Mouse (Mus musculus): Measurements from ENCODE around the gene Il2ra.

The Il2ra gene

DNA sequence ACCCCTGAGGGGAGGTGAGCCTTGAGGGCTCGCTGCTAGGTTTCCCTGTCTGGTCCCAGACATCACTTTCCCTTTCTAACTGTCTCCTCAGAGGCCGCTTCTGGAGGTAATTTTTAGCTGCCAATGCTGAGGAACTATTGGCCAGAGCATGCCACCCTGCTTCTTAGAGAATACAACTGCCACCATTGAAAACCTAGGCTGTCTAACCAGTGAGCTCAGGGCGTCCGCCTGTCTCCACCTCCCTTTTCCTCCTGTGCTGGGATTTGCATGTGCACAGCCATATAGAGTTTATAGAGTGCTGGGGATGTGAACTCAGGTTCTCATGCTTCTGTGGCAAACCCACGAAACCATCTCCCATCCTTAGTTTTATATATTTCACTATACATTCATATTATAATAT, 11.2 kb downstream of the Il2ra start:
- no peak for DNase-seq

- no peak for DNase-seq
These were observed 12.7 kb downstream of the Il2ra start for GRCm38 (mm10) chr2:11654990-11655931.

GRCm38 (mm10) chr2:11657581-11657980, 15.0 kb downstream of the Il2ra start:
- DNase-seq: no peak

GRCm38 (mm10) chr2:11659263-11659662, 16.7 kb downstream of the Il2ra start:
- DNase-seq: no peak

DNA sequence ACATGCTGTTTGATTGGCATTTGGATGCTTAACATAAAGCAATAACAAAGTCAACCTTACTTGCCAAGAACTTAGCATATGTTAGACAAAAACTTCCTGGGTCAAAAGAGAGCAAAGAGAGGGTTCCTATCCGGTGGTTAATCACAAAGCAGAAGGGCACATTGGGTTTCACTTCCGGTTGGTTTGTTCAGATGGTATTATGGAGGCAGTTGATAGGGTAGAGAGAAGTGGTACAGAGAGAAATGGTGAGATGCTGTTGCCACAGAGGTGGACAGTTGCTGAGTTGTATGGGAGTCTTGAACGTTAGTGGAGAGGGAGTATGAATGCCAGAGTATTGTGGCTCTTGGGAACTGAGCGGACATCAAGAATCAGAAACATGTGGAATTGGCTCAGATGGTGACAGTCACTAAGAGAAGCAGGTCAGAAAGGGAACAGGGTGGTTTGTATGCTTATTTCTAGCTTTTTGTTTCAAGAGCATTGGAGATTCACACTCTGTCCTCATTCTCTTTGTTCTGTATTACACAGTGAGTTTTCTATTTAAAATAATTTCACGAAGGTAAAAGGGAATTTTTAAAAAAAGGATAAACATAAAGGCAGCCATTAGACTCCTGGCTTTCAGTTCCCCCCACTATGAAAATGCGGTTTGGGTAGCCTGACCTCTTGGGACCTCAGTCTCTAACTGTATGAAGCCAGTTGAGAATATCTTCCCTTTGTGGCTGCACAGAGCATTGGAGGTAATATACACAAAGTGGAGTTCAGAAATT, 19.7 kb downstream of the Il2ra start:
- DNase-seq: no peak

DNA sequence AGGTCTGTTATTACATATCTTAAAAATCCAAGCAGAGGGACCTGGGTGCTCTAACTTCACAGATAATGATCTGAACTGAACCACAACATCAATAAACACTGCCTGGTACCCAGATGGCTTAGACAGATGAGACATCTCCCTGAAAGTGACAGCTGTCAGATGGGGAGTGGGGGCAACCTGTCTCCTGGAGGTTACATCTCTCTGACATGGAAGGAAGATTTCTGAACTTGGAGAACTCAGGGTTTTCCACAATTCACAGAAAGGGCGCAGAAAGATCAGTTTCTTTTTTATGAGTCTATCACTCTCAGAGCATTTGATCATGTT, 20.3 kb downstream of the Il2ra start:
- no peak for DNase-seq

GRCm38 (mm10) chr2:11663961-11664360, 21.4 kb downstream of the Il2ra start:
- DNase-seq: peak; percentile 89

DNA sequence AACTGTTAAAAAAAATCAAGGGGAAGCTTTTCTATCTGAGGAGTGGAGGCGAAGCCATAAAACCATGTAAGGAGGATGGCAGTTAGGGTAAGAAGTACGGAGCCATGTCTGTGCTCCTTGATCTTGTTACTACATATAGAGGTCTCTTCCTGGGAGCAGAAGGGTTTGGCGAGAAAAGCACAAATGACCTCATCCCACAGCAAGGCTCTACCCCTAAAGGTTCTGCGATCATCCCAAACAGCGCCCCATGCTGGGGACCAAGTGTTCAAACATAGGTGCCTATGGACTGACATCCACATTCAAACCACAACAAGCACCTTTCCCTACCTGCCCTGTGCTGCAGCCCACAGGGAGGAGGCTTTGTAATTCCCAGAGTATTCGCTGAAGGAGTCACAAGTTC, 21.8 kb downstream of the Il2ra start:
- peak; percentile 11 for DNase-seq

DNA sequence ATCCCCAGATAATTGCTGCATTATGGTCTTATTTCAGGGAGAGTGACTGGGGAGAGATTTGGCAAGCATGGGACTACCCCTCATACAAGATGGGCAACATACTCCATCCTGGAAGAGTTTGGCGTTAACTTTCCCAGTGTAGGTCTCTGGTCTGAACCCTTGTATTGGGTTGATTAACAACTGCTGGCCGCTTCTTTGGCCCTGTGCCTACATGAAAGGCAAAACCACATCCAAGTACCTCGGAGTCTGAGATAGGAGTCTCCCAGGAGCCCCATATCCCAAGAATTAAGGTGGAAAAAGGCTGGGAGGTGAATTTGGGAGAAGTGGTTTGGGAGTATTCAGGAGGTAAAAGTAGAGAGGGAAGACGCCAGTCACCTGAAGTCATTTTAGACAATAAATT, 22.2 kb downstream of the Il2ra start:
- DNase-seq: no peak

- no peak for DNase-seq
These were observed 22.7 kb downstream of the Il2ra start for GRCm38 (mm10) chr2:11665326-11665725.

GRCm38 (mm10) chr2:11672144-11672543, 29.5 kb downstream of the Il2ra start:
- no peak for DNase-seq

GRCm38 (mm10) chr2:11679626-11680025, 37.0 kb downstream of the Il2ra start:
- DNase-seq: no peak

- DNase-seq: no peak
These were observed 40.1 kb downstream of the Il2ra start for GRCm38 (mm10) chr2:11682712-11683111.

DNA sequence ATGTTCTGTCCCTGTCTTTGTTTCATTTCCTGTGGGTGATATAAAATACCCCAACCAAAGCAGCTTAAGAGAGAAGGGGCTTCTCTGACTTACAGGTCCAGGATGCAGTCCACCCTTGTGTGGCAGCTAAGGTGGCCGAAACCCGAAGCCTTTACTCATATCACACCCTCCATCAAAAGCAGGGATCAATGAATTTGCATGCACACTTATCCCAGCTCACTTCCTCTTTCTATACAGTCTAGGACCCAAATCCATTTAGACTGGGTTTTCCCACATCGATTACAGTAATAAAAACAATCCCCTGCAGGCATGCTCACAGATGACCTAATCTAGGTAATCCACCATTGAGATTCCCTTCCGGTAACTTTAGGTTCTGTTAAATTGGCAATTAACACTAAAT, 43.9 kb downstream of the Il2ra start:
- DNase-seq: no peak

GRCm38 (mm10) chr2:11687436-11687835, 44.8 kb downstream of the Il2ra start:
- DNase-seq: no peak

- DNase-seq: no peak
These were observed 47.7 kb downstream of the Il2ra start for GRCm38 (mm10) chr2:11690201-11690890.

DNA sequence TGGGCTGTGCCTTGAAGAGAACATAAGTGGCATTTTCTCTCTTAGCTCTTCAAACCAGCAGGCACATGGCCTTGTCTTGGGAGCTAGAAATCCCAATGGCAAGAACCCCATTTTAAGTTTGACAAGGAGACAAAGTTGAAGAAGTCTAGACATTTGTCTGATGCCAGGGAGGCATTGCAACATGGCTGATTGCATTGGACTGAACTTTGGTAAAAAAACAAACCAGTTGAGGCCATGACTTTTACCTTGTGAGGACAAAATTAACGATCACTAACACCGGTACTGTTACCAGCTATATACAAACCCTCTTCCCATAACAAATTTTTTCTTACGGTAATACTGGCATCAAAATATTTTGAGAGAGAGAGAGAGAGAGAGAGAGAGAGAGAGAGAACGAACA, 50.7 kb downstream of the Il2ra start:
- DNase-seq: no peak

DNA sequence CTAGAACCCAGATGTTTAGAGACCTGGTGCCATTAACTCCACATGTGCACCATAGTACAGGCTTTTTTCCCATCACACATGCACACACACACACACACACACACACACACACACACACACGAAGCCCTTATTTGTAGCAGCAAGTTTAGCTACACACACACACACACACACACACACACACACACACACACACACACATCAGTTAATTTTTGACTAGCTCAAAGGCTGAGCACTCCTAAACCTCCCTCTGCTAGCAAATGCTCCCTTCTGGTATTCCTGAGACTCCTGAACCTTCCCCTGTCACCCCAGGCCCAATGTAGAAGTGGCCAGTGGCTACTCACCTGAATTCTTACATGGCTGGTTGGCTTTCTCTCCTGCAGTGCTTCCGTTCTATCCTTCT, 51.5 kb downstream of the Il2ra start:
- DNase-seq: no peak

DNA sequence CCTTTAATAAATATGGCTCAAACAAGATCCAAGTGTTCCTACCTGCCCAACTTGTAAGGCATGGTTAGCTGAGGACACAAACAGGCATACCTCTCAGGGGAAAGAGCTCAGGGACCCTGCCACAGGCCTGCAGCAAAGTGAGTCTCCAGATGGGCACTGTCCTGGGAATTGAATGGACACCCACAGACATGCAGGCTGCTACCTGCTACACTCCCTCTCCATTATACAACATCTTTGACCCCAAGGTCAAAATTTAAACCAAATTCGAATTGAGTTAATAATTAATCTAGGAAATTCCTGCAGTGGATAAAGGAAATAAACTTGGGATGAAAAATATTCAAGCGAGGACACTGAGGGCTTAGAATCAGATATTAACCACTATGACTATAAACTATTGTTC, 53.3 kb downstream of the Il2ra start:
- no peak for DNase-seq

- no peak for DNase-seq
These were observed 56.4 kb downstream of the Il2ra start for GRCm38 (mm10) chr2:11698994-11699393.

- DNase-seq: no peak
These were observed 57.3 kb downstream of the Il2ra start for GRCm38 (mm10) chr2:11699905-11700304.

GRCm38 (mm10) chr2:11705201-11706025, 62.8 kb downstream of the Il2ra start, which contains the start of gene Il15ra:
Gene Il15ra (plus strand): TSS chr2:11705290.
- peak; percentile 51 for DNase-seq

All from layer of hippocampus, adult 9-11 months (tissue).